Mouse (Mus musculus): ENCODE measurements around the gene Ubl7. TPM values are rescaled to one million over a fixed set of nuclear protein-coding genes. Genes with fewer than 3 reads are reported as not detected.
A peak's percentile ranks its signal among the peaks of the same experiment; 100 is the strongest.

Gene Ubl7
- polyA plus RNA-seq, 1 experiment = 146 TPM

DNA sequence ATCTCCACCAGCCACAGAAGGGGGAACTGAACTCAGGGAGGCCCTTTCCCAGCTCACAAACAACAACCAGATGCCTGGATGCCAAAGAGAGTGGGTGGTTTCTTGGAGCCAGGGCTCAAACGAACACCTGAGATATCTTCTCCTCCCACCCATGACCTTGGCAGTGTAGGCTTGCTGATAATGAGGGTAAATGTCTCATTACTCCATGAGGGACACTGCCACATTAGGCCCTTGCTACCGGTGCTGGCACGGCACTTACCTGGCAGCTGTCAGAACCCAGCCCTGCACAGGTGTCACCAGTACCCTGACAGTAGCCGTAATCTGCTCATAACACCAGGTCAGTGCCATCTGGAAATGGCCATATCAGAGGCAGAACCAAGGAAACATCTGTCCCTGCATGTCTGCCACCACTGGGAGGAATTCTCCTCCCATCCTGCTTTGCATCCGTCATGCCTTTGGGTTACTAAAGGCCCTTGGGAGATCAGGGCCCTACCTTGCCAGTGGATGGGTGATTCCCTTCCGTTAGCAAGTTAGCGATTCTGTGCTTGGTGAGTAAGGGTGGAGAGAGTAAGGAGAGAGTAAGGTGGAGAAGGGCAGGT, 37.7 kb downstream of the Ubl7 start:
- Histone ChIP-seq H3K36me3 (ENCODE audit: control insufficient read depth, insufficient read depth, low read length) (no peaks in the 10 kb centered on the region), H3K4me1 (ENCODE audit: control insufficient read depth, insufficient read depth, insufficient read length, low read length) (peaks cover 79% of the 10 kb centered on the region), H3K27ac (ENCODE audit: insufficient read depth, low read depth, low read length) (peak overlapping the region; percentile 23), H3K27me3 (ENCODE audit: control insufficient read depth, insufficient read depth, low read length) (no peaks in the 10 kb centered on the region), H3K4me3 (ENCODE audit: low read depth, low read length) (no peak overlapping the region)
- WGBS = 34% methylated on average over 7 of the region's 7 CpGs
- TF ChIP-seq POLR2A (IDR thresholded peaks at IDR 0.05; ENCODE audit: low read depth, low read length) = no peak
- no peak for TF ChIP-seq CTCF (IDR thresholded peaks at IDR 0.05; ENCODE audit: extremely low read depth, insufficient read length, insufficient replicate concordance, low read depth, low read length)

DNA sequence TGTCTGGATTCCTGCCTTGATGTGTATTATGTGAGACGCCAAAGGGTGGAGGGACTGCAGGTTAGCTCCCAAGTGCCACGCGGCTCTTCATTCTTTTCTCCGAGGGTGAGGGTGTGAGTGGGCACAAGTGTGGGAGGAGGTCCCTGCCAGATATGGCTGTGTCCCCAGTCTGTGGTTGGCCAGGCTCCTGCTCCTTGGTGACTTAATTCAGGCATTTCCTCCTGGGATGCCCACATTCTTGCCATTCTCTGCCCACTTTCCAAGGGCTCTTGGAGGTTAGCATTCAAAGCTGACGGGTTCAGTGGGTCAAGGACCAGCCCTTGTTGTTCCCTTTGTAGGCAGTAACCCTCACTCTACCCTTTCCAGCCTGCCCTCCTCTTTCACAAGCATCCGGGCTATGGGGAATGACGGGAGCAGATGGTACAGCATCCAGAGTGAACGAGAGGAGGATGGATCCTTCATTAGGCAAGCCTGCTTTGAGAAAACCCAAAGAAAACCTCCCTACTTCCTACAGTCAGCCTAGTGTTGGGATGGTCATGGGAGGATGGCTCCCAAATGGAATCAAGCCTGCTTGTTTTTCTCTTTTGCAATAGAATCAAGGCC, 38.4 kb downstream of the Ubl7 start:
- H3K36me3 ChIP-seq (ENCODE audit: control insufficient read depth, insufficient read depth, low read length) = no peaks in the 10 kb centered on the region
- TF ChIP-seq CTCF (IDR thresholded peaks at IDR 0.05; ENCODE audit: extremely low read depth, insufficient read length, insufficient replicate concordance, low read depth, low read length) (no peak), POLR2A (IDR thresholded peaks at IDR 0.05; ENCODE audit: low read depth, low read length) (no peak)
- no peak overlapping the region for H3K4me3 ChIP-seq (ENCODE audit: low read depth, low read length)
- peaks cover 83% of the 10 kb centered on the region for H3K4me1 ChIP-seq (ENCODE audit: control insufficient read depth, insufficient read depth, insufficient read length, low read length)
- H3K27ac ChIP-seq (ENCODE audit: insufficient read depth, low read depth, low read length) = no peak overlapping the region
- WGBS = 55% methylated on average over 8 of the region's 8 CpGs
- H3K27me3 ChIP-seq (ENCODE audit: control insufficient read depth, insufficient read depth, low read length) = no peaks in the 10 kb centered on the region

DNA sequence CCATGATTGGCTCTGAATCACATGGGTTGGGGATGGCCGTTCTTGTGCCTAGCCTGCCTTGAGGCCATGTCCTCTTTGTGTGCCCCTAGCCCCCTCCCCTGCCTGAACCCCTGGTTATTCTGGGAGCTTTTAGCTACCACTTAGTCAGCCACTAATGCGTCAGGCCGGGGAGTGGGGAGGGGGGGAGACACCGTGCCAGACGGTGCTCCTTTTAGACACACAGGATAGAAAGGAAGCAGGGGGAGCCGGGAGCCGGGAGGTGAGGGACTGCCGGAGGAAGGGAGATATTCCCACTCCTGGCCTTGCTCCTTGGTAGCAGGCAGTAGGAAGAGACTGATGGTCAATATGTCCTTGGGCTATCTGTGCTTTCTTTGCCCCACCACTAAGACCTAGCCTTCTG, 39.1 kb downstream of the Ubl7 start:
- WGBS = 48% methylated on average over 8 of the region's 8 CpGs
- H3K27me3 ChIP-seq (ENCODE audit: control insufficient read depth, insufficient read depth, low read length) = no peaks in the 10 kb centered on the region
- H3K4me1 ChIP-seq (ENCODE audit: control insufficient read depth, insufficient read depth, insufficient read length, low read length) = peaks cover 85% of the 10 kb centered on the region
- H3K36me3 ChIP-seq (ENCODE audit: control insufficient read depth, insufficient read depth, low read length) = no peaks in the 10 kb centered on the region
- H3K27ac ChIP-seq (ENCODE audit: insufficient read depth, low read depth, low read length) = no peak overlapping the region
- TF ChIP-seq CTCF (IDR thresholded peaks at IDR 0.05; ENCODE audit: extremely low read depth, insufficient read length, insufficient replicate concordance, low read depth, low read length) (no peak), POLR2A (IDR thresholded peaks at IDR 0.05; ENCODE audit: low read depth, low read length) (no peak)
- H3K4me3 ChIP-seq (ENCODE audit: low read depth, low read length) = no peak overlapping the region

DNA sequence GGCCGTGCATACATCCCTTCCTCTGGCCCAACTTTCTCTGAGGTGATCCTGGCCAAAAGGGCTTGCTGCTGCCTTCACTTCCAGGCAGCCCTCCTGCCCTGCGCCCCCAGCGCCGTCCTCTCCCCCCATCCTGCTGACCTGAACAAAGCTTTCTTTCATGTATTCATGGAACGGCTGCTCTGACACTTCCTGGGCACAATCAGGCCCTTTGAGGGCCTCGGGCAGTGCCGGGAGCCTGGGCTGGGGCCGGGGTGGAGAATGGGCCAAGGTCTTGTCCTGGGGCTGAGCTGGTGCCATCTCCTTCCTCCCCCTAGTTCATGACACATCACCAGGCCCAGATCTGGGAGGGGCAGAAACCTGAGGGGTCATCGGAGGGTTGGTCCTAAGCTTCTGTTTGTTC, 39.7 kb downstream of the Ubl7 start:
- H3K4me3 ChIP-seq (ENCODE audit: low read depth, low read length) = peak overlapping the region; percentile 7; the same call in 1 of the 2 replicates
- 32% methylated on average over 9 of the region's 9 CpGs for WGBS
- TF ChIP-seq POLR2A (IDR thresholded peaks at IDR 0.05; ENCODE audit: low read depth, low read length) = no peak
- no peak for TF ChIP-seq CTCF (IDR thresholded peaks at IDR 0.05; ENCODE audit: extremely low read depth, insufficient read length, insufficient replicate concordance, low read depth, low read length)
- no peaks in the 10 kb centered on the region for H3K27me3 ChIP-seq (ENCODE audit: control insufficient read depth, insufficient read depth, low read length)
- H3K4me1 ChIP-seq (ENCODE audit: control insufficient read depth, insufficient read depth, insufficient read length, low read length) = peaks cover 84% of the 10 kb centered on the region
- no peaks in the 10 kb centered on the region; the same call in 1 of the 2 replicates for H3K36me3 ChIP-seq (ENCODE audit: control insufficient read depth, insufficient read depth, low read length)
- H3K27ac ChIP-seq (ENCODE audit: insufficient read depth, low read depth, low read length) = peak overlapping the region; percentile 14

DNA sequence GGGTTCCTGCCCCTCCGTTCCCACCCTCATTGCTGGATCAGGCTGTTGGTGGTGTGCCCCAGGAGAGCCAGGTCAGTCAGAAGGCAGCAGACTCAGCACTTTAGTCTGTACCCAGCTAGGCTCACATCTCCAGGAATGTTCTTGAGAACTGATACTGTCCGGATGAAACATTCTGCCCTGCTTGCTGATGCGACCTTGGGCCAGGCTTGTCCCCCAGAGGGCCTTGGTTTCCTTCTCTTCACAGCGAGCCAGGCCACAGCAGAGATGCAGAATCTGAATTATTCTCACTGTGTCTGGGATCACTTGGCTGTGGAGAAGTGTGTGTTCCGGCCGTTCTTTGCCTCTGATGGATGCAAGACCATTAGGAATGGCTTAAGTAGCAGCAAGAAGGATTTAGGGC, 41.2 kb downstream of the Ubl7 start:
- WGBS = 51% methylated on average over 6 of the region's 6 CpGs
- peaks cover 9% of the 10 kb centered on the region for H3K36me3 ChIP-seq (ENCODE audit: control insufficient read depth, insufficient read depth, low read length)
- TF ChIP-seq CTCF (IDR thresholded peaks at IDR 0.05; ENCODE audit: extremely low read depth, insufficient read length, insufficient replicate concordance, low read depth, low read length) = no peak
- H3K27me3 ChIP-seq (ENCODE audit: control insufficient read depth, insufficient read depth, low read length) = no peaks in the 10 kb centered on the region
- H3K27ac ChIP-seq (ENCODE audit: insufficient read depth, low read depth, low read length) = no peak overlapping the region
- H3K4me1 ChIP-seq (ENCODE audit: control insufficient read depth, insufficient read depth, insufficient read length, low read length) = peaks cover 86% of the 10 kb centered on the region
- H3K4me3 ChIP-seq (ENCODE audit: low read depth, low read length) = no peak overlapping the region

DNA sequence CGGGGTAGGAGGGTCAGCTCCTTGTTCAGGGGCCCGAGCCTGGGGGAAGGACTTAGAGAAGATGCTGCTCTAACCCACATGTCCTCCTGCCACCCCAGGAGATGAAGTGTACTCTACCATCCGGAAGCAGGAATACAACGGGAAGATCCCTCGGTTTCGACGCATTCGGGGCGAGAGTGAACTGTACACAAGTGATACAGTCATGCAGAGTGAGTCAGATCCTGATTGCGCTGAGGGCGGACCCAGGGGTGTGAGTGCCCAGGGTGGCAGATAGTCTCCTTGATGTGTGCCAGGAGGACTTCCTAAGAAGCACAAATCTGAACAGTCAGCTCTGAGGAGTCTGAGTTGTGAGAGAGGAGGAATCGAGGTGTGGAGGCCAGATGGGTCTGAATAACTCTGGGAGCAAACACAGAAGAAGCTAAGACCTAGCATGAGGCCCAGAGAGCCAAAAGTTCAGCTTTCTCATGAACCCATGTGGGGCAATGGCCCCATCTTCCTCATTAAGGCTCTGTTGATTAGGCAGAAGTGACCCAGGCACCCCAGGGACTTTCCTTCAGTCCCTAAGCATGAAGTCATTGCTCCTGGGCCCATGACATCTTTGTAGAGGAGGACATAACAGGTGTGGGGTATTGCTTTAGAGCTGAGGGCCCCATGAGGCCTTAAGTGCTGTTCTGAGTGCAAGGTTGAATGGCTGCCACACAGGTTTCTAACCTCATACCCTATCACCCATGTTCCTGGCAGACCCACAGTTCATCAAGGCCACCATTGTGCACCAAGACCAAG, 44.4 kb downstream of the Ubl7 start:
- peak overlapping the region; percentile 65 for H3K27ac ChIP-seq (ENCODE audit: insufficient read depth, low read depth, low read length)

DNA sequence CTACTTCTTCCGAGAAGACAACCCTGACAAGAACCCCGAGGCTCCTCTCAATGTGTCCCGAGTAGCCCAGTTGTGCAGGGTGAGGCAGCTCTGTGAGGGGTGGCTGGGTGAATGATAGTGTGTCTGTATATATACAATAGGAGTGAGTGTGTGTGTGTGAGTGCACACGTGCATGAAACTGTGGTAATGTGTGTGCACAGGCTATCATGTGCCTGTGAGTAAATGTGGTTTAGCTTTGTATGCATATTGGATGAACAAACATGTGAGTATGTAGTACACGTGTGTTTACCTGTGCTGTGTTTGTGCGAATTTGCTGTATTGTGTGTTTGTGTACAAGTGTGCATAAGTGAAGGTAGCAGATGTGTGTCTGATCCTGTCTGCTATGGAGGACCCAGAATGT, 45.0 kb downstream of the Ubl7 start:
- Histone ChIP-seq H3K4me3 (ENCODE audit: low read depth, low read length) (no peak overlapping the region), H3K27me3 (ENCODE audit: control insufficient read depth, insufficient read depth, low read length) (no peaks in the 10 kb centered on the region), H3K4me1 (ENCODE audit: control insufficient read depth, insufficient read depth, insufficient read length, low read length) (peaks cover 59% of the 10 kb centered on the region), H3K36me3 (ENCODE audit: control insufficient read depth, insufficient read depth, low read length) (peaks cover 26% of the 10 kb centered on the region), H3K27ac (ENCODE audit: insufficient read depth, low read depth, low read length) (peak overlapping the region; percentile 65)
- no peak for TF ChIP-seq CTCF (IDR thresholded peaks at IDR 0.05; ENCODE audit: extremely low read depth, insufficient read length, insufficient replicate concordance, low read depth, low read length)
- TF ChIP-seq POLR2A (IDR thresholded peaks at IDR 0.05; ENCODE audit: low read depth, low read length) = no peak
- WGBS = 60% methylated on average over 6 of the region's 6 CpGs

More for the DNA sequence above, 44.4 kb downstream of the Ubl7 start:
- TF ChIP-seq CTCF (IDR thresholded peaks at IDR 0.05; ENCODE audit: extremely low read depth, insufficient read length, insufficient replicate concordance, low read depth, low read length) = no peak
- TF ChIP-seq POLR2A (IDR thresholded peaks at IDR 0.05; ENCODE audit: low read depth, low read length) = no peak
- Histone ChIP-seq H3K4me3 (ENCODE audit: low read depth, low read length) (no peak overlapping the region), H3K36me3 (ENCODE audit: control insufficient read depth, insufficient read depth, low read length) (peaks cover 20% of the 10 kb centered on the region), H3K27me3 (ENCODE audit: control insufficient read depth, insufficient read depth, low read length) (no peaks in the 10 kb centered on the region), H3K4me1 (ENCODE audit: control insufficient read depth, insufficient read depth, insufficient read length, low read length) (peaks cover 62% of the 10 kb centered on the region)
- 38% methylated on average over 12 of the region's 12 CpGs for WGBS

Data from small intestine, adult 2 months (tissue).